In genomic region chr14:31961442-31961841, GRCm38 (mm10) we compare ENCODE assay signal across 14 mouse cellular contexts.
A peak's percentile ranks its signal among the peaks of the same experiment; 100 is the strongest.
DNase-seq lines count a peak whose midpoint lies in the region; ATAC-seq and TF ChIP-seq lines count a peak whose summit lies in the region.
"Had no signal": no experiment of that assay in that cellular context is flagged by ENCODE, and none has a peak within 500 bp of the region (broad histone marks: within the 10 kb centered on the region; RNA-seq: fewer than 3 reads in every experiment).

No protein-coding gene starts in this region.

- no peaks in the 10 kb centered on the region for H3K9me3 ChIP-seq in kidney, embryonic 14.5 days (ENCODE audit: control insufficient read depth, low read length)
- H3K9me3 ChIP-seq in hindbrain, postnatal 0 days (ENCODE audit: low read length), result no peaks in the 10 kb centered on the region
- H3K9me3 ChIP-seq: forebrain, embryonic 12.5 days had no signal

- H3K36me3 ChIP-seq in kidney, embryonic 14.5 days (ENCODE audit: control insufficient read depth, insufficient read depth, low read length), result no peaks in the 10 kb centered on the region
- H3K36me3 ChIP-seq in hindbrain, postnatal 0 days (ENCODE audit: insufficient read depth, low read length), result no peaks in the 10 kb centered on the region
- H3K36me3 ChIP-seq: forebrain, embryonic 12.5 days had no signal

- H3K4me1 ChIP-seq in kidney, embryonic 14.5 days (ENCODE audit: control insufficient read depth, insufficient read depth, low read length), result no peaks in the 10 kb centered on the region
- no peaks in the 10 kb centered on the region for H3K4me1 ChIP-seq in hindbrain, postnatal 0 days (ENCODE audit: insufficient read depth, low read length)

- H3K9ac ChIP-seq in kidney, embryonic 14.5 days (ENCODE audit: low read depth, low read length), result no peak overlapping the region
- H3K9ac ChIP-seq in hindbrain, postnatal 0 days (replicated peaks; ENCODE audit: low read length), result no peak overlapping the region
- H3K9ac ChIP-seq: forebrain, embryonic 12.5 days had no signal

- no peak overlapping the region for H3K4me2 ChIP-seq in kidney, embryonic 14.5 days (replicated peaks; ENCODE audit: low read depth, low read length)
- H3K4me2 ChIP-seq in hindbrain, postnatal 0 days (ENCODE audit: low read depth, low read length), result no peak overlapping the region
- H3K4me2 ChIP-seq: forebrain, embryonic 12.5 days had no signal

- DNase-seq in kidney, adult 18-20 months, result peak; percentile 18
- DNase-seq in Muller cell, postnatal 12 days (ENCODE audit: inconsistent ontology term), result peak; percentile 41
- DNase-seq in gastrocnemius, postnatal 25 days, result peak; percentile 53
- peak; percentile 41 for DNase-seq in kidney, postnatal 14 days
- DNase-seq in hindbrain, postnatal 0 days (ENCODE audit: low spot score), result no peak
- no peak for DNase-seq in right cerebral cortex, adult 2 months (ENCODE audit: low spot score in 2 of 2)
- DNase-seq: adrenal gland, postnatal 36 days; cerebellum, adult 11-12 months; embryo, embryonic 11 days; right cerebral cortex, postnatal 4 days had no signal

- ATAC-seq in kidney, embryonic 14.5 days (ENCODE audit: low FRiP score, low TSS enrichment), result no peak
- no peak for ATAC-seq in hindbrain, postnatal 0 days
- no peak for ATAC-seq in megakaryocyte-erythroid progenitor cell, adult 5-6 weeks (replicated peaks; ENCODE audit: low FRiP score, low TSS enrichment, poor library complexity, severe bottlenecking)
- ATAC-seq: intestine, postnatal 0 days had no signal

- no peaks in the 10 kb centered on the region for H3K27me3 ChIP-seq in kidney, embryonic 14.5 days (ENCODE audit: control insufficient read depth, insufficient read depth, low read length)
- H3K27me3 ChIP-seq in hindbrain, postnatal 0 days (ENCODE audit: insufficient read depth, low read length), result no peaks in the 10 kb centered on the region
- H3K27me3 ChIP-seq: forebrain, embryonic 12.5 days had no signal

- H3K4me3 ChIP-seq in kidney, embryonic 14.5 days (ENCODE audit: low read length), result no peak overlapping the region
- H3K4me3 ChIP-seq in hindbrain, postnatal 0 days (ENCODE audit: low read length), result no peak overlapping the region
- H3K4me3 ChIP-seq: forebrain, embryonic 12.5 days had no signal

- WGBS in kidney, embryonic 14.5 days, result 78% methylated on average over 5 of the region's 5 CpGs
- 73% methylated on average over 5 of the region's 5 CpGs for WGBS in hindbrain, postnatal 0 days

- no peak overlapping the region for H3K27ac ChIP-seq in kidney, embryonic 14.5 days (ENCODE audit: low read depth, low read length)
- H3K27ac ChIP-seq in hindbrain, postnatal 0 days, result no peak overlapping the region
- H3K27ac ChIP-seq: forebrain, embryonic 12.5 days had no signal

- TF ChIP-seq CTCF in hindbrain, postnatal 0 days (IDR thresholded peaks at IDR 0.05; ENCODE audit: low read depth), result no peak

Comparison
In these comparisons a context has a peak if more than half of its experiments do, and no peak if none do; other contexts are left out.
1. DNase-seq: peak in kidney, adult 18-20 months (single experiment), Muller cell, postnatal 12 days (single experiment), gastrocnemius, postnatal 25 days (single experiment) and kidney, postnatal 14 days (single experiment); none in hindbrain, postnatal 0 days (single experiment) and right cerebral cortex, adult 2 months (0 of 2).